Mouse (Mus musculus) embryonic fibroblast, embryonic 13.5 days (primary cell): Measurements from ENCODE around the gene Pradc1.

ENCODE experiments used
- CTCF ChIP-seq: IDR thresholded peaks from 2 replicates; pipeline ENCODE4 v1.5.1; 2011; ENCODE audit warnings: mild to moderate bottlenecking, control low read depth, low read length, moderate library complexity, borderline replicate concordance; ENCODE audit not compliant: insufficient read depth
- POLR2A ChIP-seq: IDR thresholded peaks from 2 replicates; pipeline ENCODE4 v1.6.1; 2011; ENCODE audit warnings: low read depth, mild to moderate bottlenecking, control low read depth, low read length, moderate library complexity

DNA sequence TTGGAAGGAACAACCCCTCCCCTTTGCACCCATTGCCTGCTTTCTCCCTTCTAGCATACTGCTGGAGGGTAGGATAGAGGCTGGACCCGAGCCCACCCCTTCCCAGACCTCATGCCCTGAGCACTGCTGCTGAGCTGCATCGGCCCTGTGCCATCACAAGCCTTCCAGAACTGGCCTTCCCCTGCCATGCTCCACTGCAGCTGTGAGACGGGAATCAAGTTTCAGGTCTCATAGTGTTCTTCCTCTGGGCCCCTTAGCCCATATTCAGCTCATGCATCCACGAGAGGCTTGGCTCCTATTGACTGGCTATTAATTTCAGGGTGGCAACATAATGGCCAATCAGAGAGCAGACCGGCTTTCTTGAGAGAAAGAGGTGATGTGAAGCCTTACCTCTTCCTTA is 6.5 kb downstream of the Pradc1 start:
- TF ChIP-seq CTCF (no peak), POLR2A (no peak)
